Comparison of ENCODE assay signal across 9 mouse cellular contexts in genomic region chr9:104337183-104337931, GRCm38 (mm10). TPM values are rescaled to one million over a fixed set of nuclear protein-coding genes. Genes with fewer than 3 reads are reported as not detected.
A peak's percentile ranks its signal among the peaks of the same experiment; 100 is the strongest.
DNase-seq lines count a peak whose midpoint lies in the region; ATAC-seq lines count a peak whose summit lies in the region.
"Had no signal": no experiment of that assay in that cellular context is flagged by ENCODE, and none has a peak within 500 bp of the region (broad histone marks: within the 10 kb centered on the region; RNA-seq: fewer than 3 reads in every experiment).

Gene Acpp, minus strand, starts transcription at chr9:104337748.

- peaks cover 11% of the 10 kb centered on the region for H3K4me1 ChIP-seq in limb, embryonic 10.5 days
- H3K4me1 ChIP-seq in midbrain, embryonic 10.5 days, result peaks cover 13% of the 10 kb centered on the region

- no peaks in the 10 kb centered on the region for H3K9me3 ChIP-seq in limb, embryonic 10.5 days (replicated peaks)
- no peaks in the 10 kb centered on the region for H3K9me3 ChIP-seq in midbrain, embryonic 10.5 days (replicated peaks)

- no peaks in the 10 kb centered on the region for H3K27me3 ChIP-seq in limb, embryonic 10.5 days (ENCODE audit: low read depth, poor library complexity, severe bottlenecking)
- H3K27me3 ChIP-seq in midbrain, embryonic 10.5 days (ENCODE audit: low read depth, poor library complexity, severe bottlenecking), result no peaks in the 10 kb centered on the region

- H3K27ac ChIP-seq in limb, embryonic 10.5 days, result 0 out of 2 replicates have a peak within 1 kb of the TSS, but pooled peaks have one; percentile 46
- H3K27ac ChIP-seq in midbrain, embryonic 10.5 days (replicated peaks), result no peak within 1 kb of the TSS

- H3K4me3 ChIP-seq in limb, embryonic 10.5 days, result peak within 1 kb of the TSS; percentile 38
- H3K4me3 ChIP-seq in midbrain, embryonic 10.5 days, result peak within 1 kb of the TSS; percentile 41
- H3K4me3 ChIP-seq: myocyte had no signal

- WGBS in limb, embryonic 10.5 days, result 23% methylated on average over 18 of the region's 18 CpGs
- WGBS in midbrain, embryonic 10.5 days, result 26% methylated on average over 18 of the region's 18 CpGs

- peak; percentile 4 for DNase-seq in gastrocnemius, adult 18-20 months (ENCODE audit: low spot score)
- DNase-seq in gastrocnemius, adult 8-10 months (ENCODE audit: low spot score in 2 of 2), result no peak
- peak; percentile 74 for DNase-seq in embryo, embryonic 11 days
- DNase-seq in heart, postnatal 4 days, result peak; percentile 14
- peak; percentile 39 for DNase-seq in limb, embryonic 10.5 days (ENCODE audit: low spot score)
- peak; percentile 35 for DNase-seq in midbrain, embryonic 10.5 days (ENCODE audit: low spot score)
- DNase-seq in spleen, postnatal 14 days (ENCODE audit: low spot score in 2 of 2), result peak; percentile 15 to 19

- no peak for ATAC-seq in erythroid progenitor cell, adult 5-6 weeks (replicated peaks; ENCODE audit: low FRiP score, poor library complexity, severe bottlenecking)

- H3K36me3 ChIP-seq in limb, embryonic 10.5 days, result no peaks in the 10 kb centered on the region
- H3K36me3 ChIP-seq in midbrain, embryonic 10.5 days, result no peaks in the 10 kb centered on the region

RNA-seq across cellular contexts. Expression of gene Acpp, which starts in this region (rescaled TPM):
- under 1 TPM; 0.05 TPM for total RNA-seq in gastrocnemius, adult 18-20 months (2021)
- under 1 TPM in 1 of 4 experiments, not detected in 3; 0.21 TPM for total RNA-seq in gastrocnemius, adult 8-10 months (2022)
- total RNA-seq in heart, postnatal 4 days (2021), result under 1 TPM; 0.14 to 0.43 TPM
- 1.5 TPM in 2 replicates for polyA plus RNA-seq in limb, embryonic 10.5 days (2016; fragmentation: Nextera tagmentation; extraction: Ambion mirVana)
- 0.16 TPM in 1 of 2 replicates, not detected in the other for polyA plus RNA-seq in midbrain, embryonic 10.5 days (2016; fragmentation: Nextera tagmentation; extraction: Ambion mirVana)
- total RNA-seq in erythroid progenitor cell, adult 5-6 weeks (2015; ENCODE audit: low replicate concordance), result 3.8 and 4.7 TPM in 2 replicates
- 1.9 and 2.2 TPM in 2 replicates for total RNA-seq in erythroid progenitor cell, adult 5-6 weeks (2017; ENCODE audit: low replicate concordance)

Comparison
In these comparisons a context has a peak if more than half of its experiments do, and no peak if none do; other contexts are left out.
1. Peak in DNase-seq in gastrocnemius, adult 18-20 months; RNA of the gene not detected or under 1 TPM.
2. Peak in DNase-seq in heart, postnatal 4 days; RNA of the gene not detected or under 1 TPM.
3. Peak in DNase-seq and H3K4me3 ChIP-seq in midbrain, embryonic 10.5 days; RNA of the gene not detected or under 1 TPM.
4. DNase-seq: peak in embryo, embryonic 11 days (single experiment), limb, embryonic 10.5 days (single experiment) and spleen, postnatal 14 days (2 of 2); none in gastrocnemius, adult 8-10 months (0 of 2).